Mouse (Mus musculus): ENCODE data around the gene Ntf5.

The Ntf5 gene

GRCm38 (mm10) chr7:45435038-45435437, 21.5 kb downstream of the Ntf5 start:
- peak; percentile 33 for DNase-seq (ENCODE audit: low read depth, low spot score)

DNA sequence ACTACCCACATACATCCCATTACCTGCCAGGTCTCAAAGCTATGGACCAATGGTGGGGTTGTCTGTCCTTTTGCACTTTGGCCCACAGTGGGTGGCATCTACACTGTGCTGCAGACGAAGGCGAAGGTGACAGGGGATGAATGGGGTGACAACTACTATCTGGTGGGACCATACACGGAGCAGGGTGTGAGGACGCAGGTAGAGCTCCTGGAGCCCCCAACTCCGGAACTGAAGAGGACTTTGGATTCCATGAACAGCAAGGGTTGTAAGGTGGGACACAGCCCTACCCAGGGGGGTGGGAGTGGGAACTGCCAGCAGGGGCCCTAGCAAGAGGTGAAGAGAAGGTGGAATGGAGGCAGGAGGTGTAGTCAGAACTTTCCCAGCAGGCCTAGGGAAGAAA, 22.9 kb downstream of the Ntf5 start:
- no peak for DNase-seq (ENCODE audit: low read depth, low spot score)

DNA sequence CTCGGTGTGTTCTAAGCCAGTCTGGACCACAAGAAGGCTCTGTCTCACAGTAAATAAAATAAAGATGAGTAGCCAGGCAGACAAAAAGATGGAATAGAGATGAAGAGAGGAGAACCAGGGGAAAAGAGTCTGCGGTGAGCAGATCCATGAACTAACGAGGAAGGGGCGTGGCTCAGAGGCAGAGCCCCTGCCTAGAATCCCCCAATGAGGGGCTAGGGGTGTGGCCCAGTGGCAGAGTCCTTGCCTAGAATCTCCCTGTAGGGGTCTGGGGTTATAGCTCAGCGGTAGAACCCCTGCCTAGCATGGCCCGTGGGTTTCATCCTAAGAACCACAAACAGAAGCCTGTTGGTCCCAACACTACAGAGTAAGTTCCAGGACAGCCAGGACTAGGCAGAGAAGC, 23.6 kb downstream of the Ntf5 start:
- no peak for DNase-seq (ENCODE audit: low read depth, low spot score)

- DNase-seq (ENCODE audit: low read depth, low spot score) = peak; percentile 66
These were observed 24.2 kb downstream of the Ntf5 start, which contains the start of gene Ruvbl2 for GRCm38 (mm10) chr7:45437521-45438276. Gene Ruvbl2, minus strand, starts transcription at chr7:45438096.

DNA sequence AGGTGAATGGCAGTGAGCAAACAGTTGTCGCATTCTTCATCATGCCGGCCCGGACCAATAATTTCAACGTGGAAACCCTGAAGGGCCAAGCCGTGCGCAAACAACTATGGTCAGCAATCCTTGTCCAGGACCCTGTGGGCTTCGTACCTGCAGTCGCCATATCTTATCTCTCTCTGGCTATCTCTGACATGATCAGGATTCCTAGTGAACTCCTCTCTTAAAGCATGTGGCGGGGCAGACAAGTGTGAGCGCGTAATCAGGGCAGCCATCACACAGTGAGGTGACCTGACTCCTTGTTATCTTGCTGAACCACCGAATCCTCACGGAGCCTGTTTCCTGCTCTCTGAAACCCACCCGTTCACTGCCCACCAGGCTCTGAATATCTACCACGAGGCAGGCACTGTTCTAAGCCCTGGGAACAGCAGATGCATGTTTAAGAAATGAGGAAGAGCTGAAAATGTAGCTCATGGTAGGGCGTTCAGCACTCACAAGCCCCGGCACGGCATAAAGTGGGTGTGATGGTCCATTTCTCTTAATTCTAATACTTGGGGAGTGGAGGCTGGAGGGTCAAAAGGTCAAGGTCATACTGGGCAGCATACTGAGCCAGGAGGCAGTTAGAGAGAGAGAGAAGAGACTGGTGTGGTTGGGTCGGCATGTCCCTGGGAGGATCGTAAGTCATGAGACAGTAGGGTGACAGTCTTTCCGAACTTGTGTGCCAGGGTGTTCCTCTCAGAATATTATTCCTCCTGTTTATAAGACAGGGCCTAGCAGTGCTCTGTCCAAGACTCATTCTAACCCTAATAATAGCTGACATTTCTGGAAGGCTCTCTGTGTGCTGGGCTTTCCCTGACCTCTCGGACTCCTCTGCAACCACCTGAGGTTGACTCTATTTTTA, 30.3 kb downstream of the Ntf5 start:
- no peak for DNase-seq (ENCODE audit: low read depth, low spot score)

- DNase-seq (ENCODE audit: low read depth, low spot score) = no peak
These were observed 33.1 kb downstream of the Ntf5 start for GRCm38 (mm10) chr7:45446589-45446988.

GRCm38 (mm10) chr7:45447325-45447990, 34.0 kb downstream of the Ntf5 start:
- peak; percentile 66 for DNase-seq (ENCODE audit: low read depth, low spot score)

DNA sequence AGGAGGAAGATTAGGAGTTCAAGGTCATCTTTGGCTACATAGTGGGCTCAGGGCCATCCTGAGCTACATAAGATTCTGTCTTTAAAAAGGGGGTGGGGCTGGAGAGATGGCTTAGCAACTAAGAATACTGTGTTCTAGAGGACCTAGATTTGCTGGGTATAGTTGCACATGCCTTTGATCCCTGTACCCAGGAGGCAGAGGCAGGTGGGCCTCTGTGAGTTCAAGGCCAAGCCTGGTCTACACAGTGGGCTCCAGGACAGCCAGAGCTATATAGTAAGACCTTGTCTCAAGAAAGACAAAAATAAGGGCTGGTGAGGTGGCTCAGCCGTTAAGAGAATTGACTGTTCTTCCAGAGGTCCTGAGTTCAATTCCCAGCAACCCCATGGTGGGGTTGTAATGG, 36.5 kb downstream of the Ntf5 start:
- DNase-seq (ENCODE audit: low read depth, low spot score) = no peak

GRCm38 (mm10) chr7:45451344-45451982, 38.0 kb downstream of the Ntf5 start:
- peak; percentile 93 for DNase-seq (ENCODE audit: low read depth, low spot score)

GRCm38 (mm10) chr7:45454971-45455370, 41.5 kb downstream of the Ntf5 start:
- no peak for DNase-seq (ENCODE audit: low read depth, low spot score)

GRCm38 (mm10) chr7:45455932-45456696, 42.6 kb downstream of the Ntf5 start:
- DNase-seq (ENCODE audit: low read depth, low spot score) = no peak

GRCm38 (mm10) chr7:45456721-45457203, 43.3 kb downstream of the Ntf5 start:
- no peak for DNase-seq (ENCODE audit: low read depth, low spot score)

GRCm38 (mm10) chr7:45457204-45458060, 43.9 kb downstream of the Ntf5 start:
- peak; percentile 67 for DNase-seq (ENCODE audit: low read depth, low spot score)

DNA sequence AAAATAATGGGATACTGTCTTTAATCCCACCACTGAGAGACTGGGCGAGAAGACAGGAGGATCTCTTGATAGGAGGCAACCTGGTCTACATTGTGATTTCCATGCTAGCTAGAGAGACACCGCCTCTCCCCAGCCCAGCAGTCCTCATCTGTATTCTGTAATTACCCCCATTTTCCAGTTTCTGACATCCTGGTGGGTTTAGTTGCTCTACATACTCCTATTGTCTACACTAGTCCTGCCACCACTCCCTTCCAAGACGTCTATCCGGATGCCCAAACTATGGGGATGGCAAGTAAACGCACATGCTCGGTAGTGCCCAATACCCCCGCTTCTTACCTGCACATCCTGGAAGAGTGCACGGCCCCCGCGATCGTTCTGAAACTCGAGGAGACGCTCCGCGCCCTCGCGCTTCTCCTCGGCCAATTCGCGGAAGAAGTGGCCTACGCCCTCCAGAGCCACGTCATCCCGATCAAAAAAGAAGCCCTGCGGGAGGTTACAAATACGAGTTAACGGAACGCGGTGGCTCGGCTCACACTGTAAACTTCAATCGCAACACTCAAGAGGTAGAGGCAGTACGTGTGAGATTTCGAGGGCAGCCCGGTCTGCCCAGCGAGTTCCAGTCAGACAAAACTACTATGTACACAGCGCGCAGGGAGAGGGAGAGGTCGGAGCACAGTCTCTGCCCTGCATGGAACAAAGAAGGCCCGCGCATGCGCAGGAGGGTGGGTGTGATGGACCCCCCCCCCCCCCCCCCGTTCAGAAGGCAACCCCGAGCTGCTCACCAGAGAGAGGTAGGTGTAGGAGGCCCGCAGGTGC, 45.5 kb downstream of the Ntf5 start:
- DNase-seq (ENCODE audit: low read depth, low spot score) = peak; percentile 84

GRCm38 (mm10) chr7:45459564-45460140, 46.2 kb downstream of the Ntf5 start, which contains the start of gene Ftl1:
Gene Ftl1, minus strand, starts transcription at chr7:45459884.
- peak; percentile 99 for DNase-seq (ENCODE audit: low read depth, low spot score)

DNA sequence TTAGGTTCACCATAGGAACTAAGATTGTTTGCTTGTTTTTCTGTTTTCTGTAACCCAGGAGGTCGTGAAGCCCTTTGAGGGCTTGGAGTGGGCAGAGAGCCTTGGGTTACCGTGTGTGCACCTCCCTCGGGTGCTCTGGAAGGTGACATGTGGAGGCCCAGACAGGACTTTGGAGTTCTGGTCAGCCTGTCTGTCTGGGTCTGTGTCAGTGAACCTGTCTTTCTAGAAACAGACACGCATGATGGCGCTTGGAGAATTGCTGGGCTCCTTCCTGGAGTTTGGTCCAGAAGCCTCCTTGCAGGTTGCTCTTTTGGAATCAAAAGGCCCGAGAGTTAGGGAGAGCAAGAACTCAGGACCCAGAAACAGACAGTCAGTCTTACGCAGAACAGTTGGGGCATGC, 46.9 kb downstream of the Ntf5 start:
- DNase-seq (ENCODE audit: low read depth, low spot score) = no peak

GRCm38 (mm10) chr7:45460860-45461314, 47.4 kb downstream of the Ntf5 start:
- peak; percentile 62 for DNase-seq (ENCODE audit: low read depth, low spot score)

DNA sequence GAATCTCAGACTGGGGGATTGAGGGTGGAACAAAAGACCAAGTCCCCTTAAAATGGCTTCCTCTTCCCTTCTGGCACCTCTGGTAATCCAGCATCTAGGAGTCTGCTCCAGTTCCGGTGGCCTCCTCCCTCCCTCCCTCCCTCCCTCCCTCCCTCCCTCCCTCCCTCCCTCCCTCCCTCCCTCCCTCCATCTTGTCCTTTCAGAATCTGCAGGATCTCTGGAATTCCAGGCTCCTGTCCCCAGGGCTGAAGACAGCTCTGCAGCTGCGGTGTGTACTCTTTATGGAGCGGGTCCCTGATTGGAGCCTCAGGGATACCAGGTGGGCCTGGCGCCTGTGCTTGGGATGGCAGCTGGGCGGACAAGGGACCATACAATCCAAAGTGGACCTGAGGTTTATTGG, 47.8 kb downstream of the Ntf5 start:
- DNase-seq (ENCODE audit: low read depth, low spot score) = no peak

Data from brain, adult 2 months (tissue).